Mouse (Mus musculus): ENCODE measurements at regions not wholly inside any gene's neighbourhood (a gene's known extent, or its start where the extent isn't known, plus 50 kb on each side); places are given as distances from the start of the nearest gene placed in this dataset.

DNA sequence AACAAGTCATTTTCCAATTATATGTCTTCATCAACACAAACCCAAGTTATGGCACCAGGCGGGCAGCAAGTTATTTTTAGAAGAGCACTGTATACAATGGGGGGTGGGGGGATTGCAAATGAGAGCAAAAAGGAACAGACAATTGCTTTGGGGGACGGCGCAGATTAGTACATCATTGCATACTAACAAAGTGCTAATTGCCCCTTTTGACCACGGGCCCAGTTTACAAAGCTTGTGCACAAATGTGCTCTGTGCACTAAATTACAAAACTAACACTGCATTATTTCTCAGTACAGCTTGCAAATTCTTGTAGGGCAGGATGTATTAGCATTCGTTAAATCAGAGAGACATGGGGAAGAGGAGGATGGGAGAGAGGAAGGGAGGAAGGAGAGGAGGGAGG, 116.3 kb upstream of the Cmc1 start:
- no peak for TF ChIP-seq POLR2A (IDR thresholded peaks at IDR 0.05; ENCODE audit: borderline replicate concordance, control insufficient read depth, low read depth, low read length)
- TF ChIP-seq CTCF (IDR thresholded peaks at IDR 0.05; ENCODE audit: control insufficient read depth, insufficient read depth, low read length): no peak

All from bone marrow, adult 2 months (tissue).